Mouse (Mus musculus): ENCODE measurements at regions not wholly inside any gene's neighbourhood (a gene's known extent, or its start where the extent isn't known, plus 50 kb on each side); places are given as distances from the start of the nearest gene placed in this dataset.

DNA sequence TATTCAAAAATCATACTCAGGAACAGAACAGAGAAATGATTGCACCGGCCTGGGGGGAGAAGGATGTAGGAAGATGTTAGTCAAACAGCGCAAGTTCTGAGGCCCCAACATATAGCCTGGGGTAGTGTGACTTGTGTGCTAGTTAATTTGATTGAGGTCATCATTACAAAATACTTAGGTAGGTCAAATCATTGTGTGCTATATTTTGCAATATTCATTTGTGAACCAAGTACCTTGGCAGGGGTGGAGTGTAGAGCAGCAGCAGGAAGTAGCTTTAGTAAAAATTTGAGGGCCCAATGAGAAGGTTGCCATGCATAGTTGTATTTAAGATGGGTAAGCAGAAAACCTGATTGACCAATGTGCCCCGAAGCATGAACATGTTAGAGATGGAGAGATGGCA is 89.1 kb upstream of the Nbea start:
- TF ChIP-seq GATA1 (IDR thresholded peaks at IDR 0.05; ENCODE audit: borderline replicate concordance, low read length) (no peak), FLI1 (IDR thresholded peaks at IDR 0.05; ENCODE audit: low read length) (no peak)

Data from megakaryocyte, embryonic 14.5 days (primary cell).